Mouse (Mus musculus) midbrain, postnatal 0 days (tissue): ENCODE measurements at regions not wholly inside any gene's neighbourhood (a gene's known extent, or its start where the extent isn't known, plus 50 kb on each side); places are given as distances from the start of the nearest gene placed in this dataset.
A peak's percentile ranks its signal among the peaks of the same experiment; 100 is the strongest.

ENCODE experiments used
- ATAC-seq: fragments of 200-750 bp; cut with Nextera tagmentation; 2 replicates; pipeline ENCODE4 v1.8.0; 2017; ENCODE audit warnings: moderate number of reproducible peaks, mild to moderate bottlenecking, moderate TSS enrichment, moderate library complexity; ENCODE audit not compliant: low FRiP score
- DNase-seq: peaks from one replicate; pipeline ENCODE4 v3.0.0-alpha.2; 2015; ENCODE audit warnings: low spot score
- H3K27ac ChIP-seq: fragments of 300-500 bp; sonication (generic); 2 replicates; pipeline ENCODE4 v1.5.1; 2014; ENCODE audit warnings: low read depth, mild to moderate bottlenecking, low read length, mixed read lengths
- H3K27me3 ChIP-seq: fragments of 300-500 bp; sonication (generic); 2 replicates; pipeline ENCODE4 v1.6.1; 2014; ENCODE audit warnings: low read length, control low read depth, mixed read lengths; ENCODE audit not compliant: insufficient read depth
- H3K36me3 ChIP-seq: fragments of 300-500 bp; sonication (generic); 2 replicates; pipeline ENCODE4 v1.6.1; 2014; ENCODE audit warnings: low read length, control low read depth, mixed read lengths; ENCODE audit not compliant: insufficient read depth
- H3K4me1 ChIP-seq: fragments of 300-500 bp; sonication (generic); 2 replicates; pipeline ENCODE4 v1.6.1; 2014; ENCODE audit warnings: mild to moderate bottlenecking, control low read depth, antibody characterized with exemption, low read length, mixed read lengths; ENCODE audit not compliant: insufficient read depth
- H3K4me2 ChIP-seq: fragments of 300-500 bp; sonication (generic); 2 replicates; pipeline ENCODE4 v1.6.1; 2014; ENCODE audit warnings: low read depth, mild to moderate bottlenecking, low read length, mixed read lengths; ENCODE audit not compliant: poor library complexity, severe bottlenecking
- H3K4me3 ChIP-seq: fragments of 300-500 bp; sonication (generic); 2 replicates; pipeline ENCODE4 v1.5.1; 2014; ENCODE audit warnings: low read depth, mild to moderate bottlenecking, low read length, moderate library complexity
- H3K9ac ChIP-seq: fragments of 300-500 bp; sonication (generic); replicated peaks from 2 replicates; pipeline ENCODE4 v1.6.1; 2014; ENCODE audit warnings: mild to moderate bottlenecking, low read length, moderate library complexity, mixed read lengths; ENCODE audit not compliant: poor library complexity, severe bottlenecking
- H3K9me3 ChIP-seq: fragments of 300-500 bp; sonication (generic); 2 replicates; pipeline ENCODE4 v1.6.1; 2016; ENCODE audit warnings: low read length, control low read depth
- CTCF ChIP-seq: IDR thresholded peaks from 2 replicates; pipeline ENCODE4 v1.5.1; 2016; ENCODE audit warnings: antibody characterized with exemption, mild to moderate bottlenecking
- WGBS: fragments of 180-500 bp; shearing (Covaris S2); extraction: QIAGEN DNeasy Blood & Tissue Kit; methylation state at CpG from one replicate; pipeline ENCODE4 v1.1.7; 2014; 5-methylcytosine and 5-hydroxymethylcytosine counted together

GRCm38 (mm10) chr1:56360857-56361256 lies 276.4 kb downstream of the Hsfy2 start:
- H3K9ac ChIP-seq, result no peak overlapping the region
- no peaks in the 10 kb centered on the region for H3K9me3 ChIP-seq
- WGBS, result 68% methylated on average over 5 of the region's 5 CpGs
- no peaks in the 10 kb centered on the region for H3K36me3 ChIP-seq
- H3K4me2 ChIP-seq, result no peak overlapping the region
- DNase-seq (no peak), ATAC-seq (no peak)
- no peak for TF ChIP-seq CTCF
- no peak overlapping the region for H3K27ac ChIP-seq
- H3K4me3 ChIP-seq, result no peak overlapping the region
- no peaks in the 10 kb centered on the region for H3K4me1 ChIP-seq
- H3K27me3 ChIP-seq, result no peaks in the 10 kb centered on the region

- no peaks in the 10 kb centered on the region for H3K4me1 ChIP-seq
- H3K27ac ChIP-seq, result no peak overlapping the region
- H3K9ac ChIP-seq, result no peak overlapping the region
- no peaks in the 10 kb centered on the region for H3K36me3 ChIP-seq
- H3K27me3 ChIP-seq, result no peaks in the 10 kb centered on the region
- H3K4me2 ChIP-seq, result no peak overlapping the region
- H3K4me3 ChIP-seq, result no peak overlapping the region
- ATAC-seq (no peak), DNase-seq (no peak)
- 77% methylated on average over 4 of the region's 4 CpGs for WGBS
- TF ChIP-seq CTCF, result no peak
- no peaks in the 10 kb centered on the region for H3K9me3 ChIP-seq
These were observed 290.6 kb downstream of the Hsfy2 start for GRCm38 (mm10) chr1:56346638-56347037.

- Histone ChIP-seq H3K9me3 (no peaks in the 10 kb centered on the region), H3K9ac (no peak overlapping the region), H3K4me1 (no peaks in the 10 kb centered on the region), H3K27ac (no peak overlapping the region), H3K27me3 (no peaks in the 10 kb centered on the region), H3K4me2 (no peak overlapping the region), H3K4me3 (no peak overlapping the region), H3K36me3 (no peaks in the 10 kb centered on the region)
- WGBS, result 50% methylated on average over 6 of the region's 6 CpGs
- TF ChIP-seq CTCF, result no peak
- DNase-seq, result no peak
- ATAC-seq, result no peak
These were observed 292.3 kb downstream of the Hsfy2 start for GRCm38 (mm10) chr1:56344952-56345351.

- ATAC-seq (no peak), DNase-seq (no peak)
- Histone ChIP-seq H3K27ac (no peak overlapping the region), H3K9ac (no peak overlapping the region), H3K9me3 (no peaks in the 10 kb centered on the region), H3K36me3 (no peaks in the 10 kb centered on the region), H3K4me2 (no peak overlapping the region), H3K27me3 (no peaks in the 10 kb centered on the region), H3K4me1 (no peaks in the 10 kb centered on the region), H3K4me3 (no peak overlapping the region)
- WGBS, result 85% methylated on average over 5 of the region's 5 CpGs
- TF ChIP-seq CTCF, result no peak
These were observed 309.9 kb downstream of the Hsfy2 start for GRCm38 (mm10) chr1:56327381-56327780.

GRCm38 (mm10) chr1:56308586-56308985 lies 328.6 kb downstream of the Hsfy2 start:
- no peaks in the 10 kb centered on the region for H3K27me3 ChIP-seq
- DNase-seq (no peak), ATAC-seq (no peak)
- WGBS, result 87% methylated on average over 3 of the region's 3 CpGs
- H3K27ac ChIP-seq, result no peak overlapping the region
- no peak overlapping the region for H3K9ac ChIP-seq
- no peaks in the 10 kb centered on the region for H3K4me1 ChIP-seq
- no peaks in the 10 kb centered on the region for H3K9me3 ChIP-seq
- H3K4me2 ChIP-seq, result no peak overlapping the region
- no peaks in the 10 kb centered on the region for H3K36me3 ChIP-seq
- TF ChIP-seq CTCF, result no peak
- H3K4me3 ChIP-seq, result no peak overlapping the region

GRCm38 (mm10) chr1:56294391-56294790 lies 342.8 kb downstream of the Hsfy2 start:
- Histone ChIP-seq H3K4me1 (no peaks in the 10 kb centered on the region), H3K27me3 (no peaks in the 10 kb centered on the region), H3K4me2 (no peak overlapping the region), H3K9me3 (no peaks in the 10 kb centered on the region), H3K27ac (no peak overlapping the region), H3K4me3 (no peak overlapping the region), H3K9ac (no peak overlapping the region), H3K36me3 (no peaks in the 10 kb centered on the region)
- ATAC-seq (no peak), DNase-seq (peak; percentile 10)
- no peak for TF ChIP-seq CTCF
- 69% methylated on average over 2 of the region's 2 CpGs for WGBS
